Mouse (Mus musculus): ENCODE data around the gene Serpinb7. TPM values are rescaled to one million over a fixed set of nuclear protein-coding genes. Genes with fewer than 3 reads are reported as not detected.

The Serpinb7 gene
- polyA plus RNA-seq, 1 experiment from 2014 or later: not detected

Other genes starting within 250 kb of the Serpinb7 start
- gene Serpinb3b, start 121.3 kb upstream of the Serpinb7 start, polyA plus RNA-seq (2014; fragmentation: Nextera tagmentation; extraction: Ambion mirVana): not detected in 2 replicates
- gene Serpinb3c, start 121.3 kb upstream of the Serpinb7 start, polyA plus RNA-seq (2014; fragmentation: Nextera tagmentation; extraction: Ambion mirVana): not detected in 2 replicates
- gene Serpinb11, start 38.5 kb upstream of the Serpinb7 start, polyA plus RNA-seq (2014; fragmentation: Nextera tagmentation; extraction: Ambion mirVana): not detected in 2 replicates
- gene Serpinb2, start 111.8 kb downstream of the Serpinb7 start, polyA plus RNA-seq (2014; fragmentation: Nextera tagmentation; extraction: Ambion mirVana): 0.43 and 0.47 TPM in 2 replicates
- gene Serpinb8, start 190.4 kb downstream of the Serpinb7 start, polyA plus RNA-seq (2014; fragmentation: Nextera tagmentation; extraction: Ambion mirVana): 0.16 and 0.27 TPM in 2 replicates

Measured in limb, embryonic 11.5 days (tissue).